Mouse (Mus musculus) thymus, postnatal 14 days (tissue): ENCODE results near the gene Slc36a2.
"Not testable (repeated sequence)": the region's sequence is repeated elsewhere in the genome, so short reads cannot be mapped to it uniquely, and the experiment has no call there.

Source experiments
- DNase-seq: peaks from one replicate; pipeline ENCODE4 v3.0.0; 2021

Slc36a2 gene

GRCm38 (mm10) chr11:55131077-55131742, 53.7 kb downstream of the Slc36a2 start:
- peak; percentile 26 for DNase-seq

- no peak for DNase-seq
These were observed 56.5 kb downstream of the Slc36a2 start for GRCm38 (mm10) chr11:55128411-55128810.

GRCm38 (mm10) chr11:55127937-55128336, 56.9 kb downstream of the Slc36a2 start:
- no peak for DNase-seq

- DNase-seq: no peak
These were observed 58.2 kb downstream of the Slc36a2 start for GRCm38 (mm10) chr11:55126663-55127062.

- no peak for DNase-seq
These were observed 63.4 kb downstream of the Slc36a2 start for GRCm38 (mm10) chr11:55121430-55121829.

GRCm38 (mm10) chr11:55120821-55121271, 64.0 kb downstream of the Slc36a2 start:
- peak; percentile 81 for DNase-seq

- no peak for DNase-seq
These were observed 64.6 kb downstream of the Slc36a2 start for GRCm38 (mm10) chr11:55120279-55120678.

GRCm38 (mm10) chr11:55117031-55117430, 67.8 kb downstream of the Slc36a2 start:
- DNase-seq: no peak

GRCm38 (mm10) chr11:55116004-55116403, 68.9 kb downstream of the Slc36a2 start:
- no peak for DNase-seq

- no peak for DNase-seq
These were observed 70.6 kb downstream of the Slc36a2 start for GRCm38 (mm10) chr11:55114291-55114690.

GRCm38 (mm10) chr11:55113861-55114250, 71.0 kb downstream of the Slc36a2 start:
- DNase-seq: not testable (repeated sequence)

GRCm38 (mm10) chr11:55113209-55113860, 71.5 kb downstream of the Slc36a2 start:
- peak; percentile 53 for DNase-seq

- DNase-seq: no peak
These were observed 74.2 kb downstream of the Slc36a2 start for GRCm38 (mm10) chr11:55110566-55111169.

- no peak for DNase-seq
These were observed 75.2 kb downstream of the Slc36a2 start for GRCm38 (mm10) chr11:55109521-55110300.
